Mouse (Mus musculus) bone marrow macrophage, adult 2 months (primary cell): Measurements from ENCODE around the gene Olfr769.

ENCODE experiments used
- CTCF ChIP-seq: IDR thresholded peaks from 2 replicates; pipeline ENCODE4 v1.5.1; 2012; ENCODE audit warnings: low read depth, mild to moderate bottlenecking, low read length, moderate library complexity
- POLR2A ChIP-seq: IDR thresholded peaks from 2 replicates; pipeline ENCODE4 v1.6.1; 2012; ENCODE audit warnings: mild to moderate bottlenecking, low read depth, low read length, borderline replicate concordance

- TF ChIP-seq CTCF (no peak), POLR2A (no peak)
These were observed 18.4 kb downstream of the Olfr769 start, which contains the start of gene Olfr768 for GRCm38 (mm10) chr10:129099275-129099674.
